Mouse (Mus musculus) left cerebral cortex, postnatal 36 days (tissue): ENCODE results near the gene Agbl4. TPM values are rescaled to one million over a fixed set of nuclear protein-coding genes. Genes with fewer than 3 reads are reported as not detected.

Experiments used
- DNase-seq, 2 experiments: peaks; one replicate each; pipeline ENCODE4 v3.0.0; 2021 to 2022; ENCODE audit warnings: low spot score in 2 of 2, mixed read lengths in 1 of 2
- intact Hi-C: fragments of 180-260 bp; cut with DNase I; formaldehyde crosslinking; loops from one replicate; pipeline ENCODE4 v1.15.1; 2025
- total RNA-seq, 2 experiments: library from RNA; stranded (reverse); gene quantifications; 2 replicates each; pipeline ENCODE4 v1.2.3; 2021

Gene Agbl4
- total RNA-seq, 2 experiments from 2014 or later: 19.3 to 20.4 TPM

DNA sequence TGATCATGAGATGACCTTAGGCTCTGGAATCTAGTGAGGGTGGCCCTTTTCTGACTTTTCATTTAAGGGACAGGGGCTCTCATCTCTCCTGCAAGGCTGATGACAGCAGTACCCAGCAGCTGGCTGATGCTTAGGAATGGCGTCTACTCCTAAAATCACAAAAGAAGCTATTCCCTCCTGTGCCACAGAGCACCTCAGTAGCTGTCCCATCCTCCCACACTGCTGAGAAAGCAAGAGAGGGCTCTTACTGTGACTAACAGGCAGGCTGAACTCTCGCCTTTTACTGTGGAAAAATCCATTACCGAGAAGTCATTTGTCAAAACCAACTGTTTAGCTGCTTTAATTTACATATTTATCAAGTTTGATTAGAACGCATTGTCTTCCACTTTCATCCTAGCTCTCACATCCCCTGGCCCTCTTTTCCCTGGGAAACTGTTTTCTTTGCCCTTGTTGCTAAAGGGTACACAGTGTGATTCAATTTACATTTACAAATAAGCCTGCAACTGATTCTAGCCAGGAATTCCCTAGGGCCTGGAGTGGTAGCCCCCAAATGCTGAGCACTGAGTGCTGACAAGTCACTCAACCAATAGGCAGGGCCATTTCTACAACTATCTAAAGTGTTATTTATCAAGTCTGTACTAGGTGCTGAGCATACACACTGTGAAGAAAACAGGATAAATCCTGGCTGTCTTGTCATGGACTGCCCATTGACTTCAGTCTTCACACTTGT is 1119.8 kb downstream of the Agbl4 start:
- no peak for DNase-seq

GRCm38 (mm10) chr4:111518191-111518590 is 1120.7 kb downstream of the Agbl4 start:
- intact Hi-C loops: no loop called here
- DNase-seq: no peak

More for the DNA sequence above, 1119.8 kb downstream of the Agbl4 start:
- intact Hi-C loops: no loop called here

DNA sequence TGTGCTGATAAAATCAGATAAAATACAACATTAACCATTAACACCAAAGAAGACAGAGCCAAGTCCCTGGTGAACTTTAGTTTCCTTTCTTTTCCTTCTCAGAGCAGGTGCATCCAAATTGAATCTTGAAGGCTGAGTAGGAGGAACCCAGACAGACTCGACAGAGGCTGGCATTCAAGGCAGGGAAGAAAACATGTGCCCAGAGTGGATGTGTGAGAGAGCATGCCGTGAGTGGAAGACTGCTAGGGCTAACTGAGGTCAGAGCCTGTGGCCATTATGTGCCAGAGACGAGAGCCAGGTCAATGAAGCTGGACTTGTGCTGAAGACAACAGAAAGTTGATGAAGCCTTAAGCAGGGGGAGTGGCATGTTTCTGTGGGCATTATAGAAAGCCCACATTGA is 1121.8 kb downstream of the Agbl4 start:
- intact Hi-C loops: no loop called here
- no peak for DNase-seq

GRCm38 (mm10) chr4:111520006-111520405 is 1122.5 kb downstream of the Agbl4 start:
- no peak for DNase-seq
- intact Hi-C loops: no loop called here

- no peak for DNase-seq
- intact Hi-C loops: no loop called here
Observed at GRCm38 (mm10) chr4:111522974-111523373, 1125.5 kb downstream of the Agbl4 start.

DNA sequence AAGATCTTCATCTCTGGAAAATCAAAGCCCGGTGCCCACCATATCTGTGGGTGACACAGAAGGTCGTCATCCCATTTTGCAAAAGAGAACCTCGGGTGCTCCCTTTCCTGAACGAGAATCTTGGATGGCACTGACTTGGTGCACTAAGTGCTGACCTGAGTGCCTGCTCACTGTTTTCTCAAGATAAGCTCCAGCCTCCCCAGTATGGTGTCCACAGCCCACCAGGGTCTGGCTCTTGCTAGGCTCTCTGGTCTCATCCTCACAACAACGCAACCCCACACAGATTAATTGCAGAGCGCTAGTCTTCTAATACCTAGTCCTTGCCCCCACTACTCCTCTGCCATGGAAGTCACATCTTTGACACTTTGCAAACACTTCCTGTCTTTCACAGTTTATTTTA is 1131.5 kb downstream of the Agbl4 start:
- intact Hi-C loops: no loop called here

DNA sequence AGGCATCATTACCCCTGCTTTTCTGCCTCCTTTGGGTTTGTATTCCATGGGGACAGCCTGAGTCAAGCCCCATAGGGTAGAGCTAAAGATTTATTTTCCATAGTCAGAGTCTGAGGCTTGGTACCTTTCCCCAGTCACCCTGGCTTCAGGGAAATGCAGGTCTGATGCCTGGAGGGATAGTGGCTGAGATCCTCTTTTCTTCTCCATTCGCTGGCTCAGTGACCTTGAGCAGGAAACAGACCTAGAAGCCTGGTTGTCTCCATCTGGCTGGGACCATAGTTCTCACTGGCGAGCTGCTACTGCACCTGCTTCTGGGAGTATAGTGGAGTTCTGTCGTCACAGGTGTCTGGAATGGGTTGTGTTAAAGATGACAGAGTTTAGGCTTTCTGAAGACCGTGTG is 1132.5 kb downstream of the Agbl4 start:
- DNase-seq: no peak

More for the DNA sequence above, 1131.5 kb downstream of the Agbl4 start:
- DNase-seq: no peak

GRCm38 (mm10) chr4:111530537-111530936 is 1133.1 kb downstream of the Agbl4 start:
- intact Hi-C loops: no loop called here

More for the DNA sequence above, 1132.5 kb downstream of the Agbl4 start:
- intact Hi-C loops: no loop called here

GRCm38 (mm10) chr4:111544684-111545083 is 1147.2 kb downstream of the Agbl4 start:
- DNase-seq: no peak
- intact Hi-C loops: no loop called here

More at GRCm38 (mm10) chr4:111530537-111530936, 1133.1 kb downstream of the Agbl4 start:
- DNase-seq: no peak

- DNase-seq: no peak
- intact Hi-C loops: no loop called here
Observed at GRCm38 (mm10) chr4:111546009-111546408, 1148.5 kb downstream of the Agbl4 start.

- intact Hi-C loops: no loop called here
- DNase-seq: no peak
Observed at GRCm38 (mm10) chr4:111555426-111555825, 1158.0 kb downstream of the Agbl4 start.

- intact Hi-C loops: no loop called here
- DNase-seq: peak in 1 of 2 experiments; percentile 13
Observed at GRCm38 (mm10) chr4:111577087-111577773, 1179.8 kb downstream of the Agbl4 start.

- intact Hi-C loops: no loop called here
- no peak for DNase-seq
Observed at GRCm38 (mm10) chr4:111579115-111579862, 1181.8 kb downstream of the Agbl4 start.

GRCm38 (mm10) chr4:111579863-111580224 is 1182.4 kb downstream of the Agbl4 start:
- intact Hi-C loops: no loop called here
- no peak for DNase-seq

DNA sequence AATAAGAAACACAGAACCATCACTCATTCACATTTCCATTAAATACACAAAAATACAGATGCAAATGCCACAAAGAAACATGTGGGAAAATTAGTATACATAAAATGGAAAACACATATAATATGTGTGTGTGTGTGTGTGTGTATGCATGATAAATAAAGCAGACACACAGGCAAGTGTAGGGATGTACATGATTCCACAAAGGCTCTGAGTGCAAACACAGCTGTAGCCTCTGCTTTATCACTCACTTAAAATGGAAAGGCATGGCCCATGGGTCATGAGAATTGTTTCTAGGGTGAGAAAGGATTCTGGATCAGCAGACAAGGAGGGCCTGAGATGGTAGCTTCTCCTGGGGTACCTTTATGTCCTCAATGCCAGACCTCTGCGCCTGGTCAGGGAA is 1182.8 kb downstream of the Agbl4 start:
- intact Hi-C loops: no loop called here
- no peak for DNase-seq

DNA sequence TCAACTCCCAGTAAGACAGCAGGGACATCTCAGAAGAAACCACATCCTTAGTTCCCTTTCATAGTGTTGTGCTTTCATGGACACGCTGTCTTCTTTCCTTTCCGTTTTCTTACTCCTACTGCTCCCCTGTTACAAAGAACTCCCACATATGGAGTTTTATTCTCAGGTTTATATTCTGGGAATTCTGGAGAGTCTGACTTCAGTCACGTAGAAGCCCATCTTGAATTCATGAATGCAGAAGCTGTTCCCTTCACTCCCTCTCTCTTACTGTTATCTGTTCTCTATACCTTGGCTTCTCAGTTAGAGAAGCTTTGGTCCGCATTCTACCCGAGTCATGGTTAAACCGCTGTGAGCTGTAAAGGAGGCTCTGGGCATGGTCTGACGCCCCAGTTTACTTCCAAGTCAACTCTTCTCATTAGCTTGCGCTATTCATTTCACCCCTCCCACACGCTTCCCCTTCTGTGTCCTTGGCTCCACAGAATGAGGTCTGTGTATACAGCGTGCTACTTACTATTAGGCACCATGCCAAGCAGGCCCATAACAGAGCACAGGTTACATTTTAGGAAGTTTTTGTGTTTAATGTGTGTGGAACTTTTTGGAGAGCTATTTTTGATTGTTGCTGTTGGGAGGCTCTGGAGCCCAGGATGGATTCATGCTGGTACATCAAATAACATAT is 1186.2 kb downstream of the Agbl4 start:
- intact Hi-C loops: loop anchor here (1.0 kb wide), 1 partner anchor 30 kb away; no protein-coding TSS in a partner anchor
- peak in 1 of 2 experiments; percentile 22 for DNase-seq

DNA sequence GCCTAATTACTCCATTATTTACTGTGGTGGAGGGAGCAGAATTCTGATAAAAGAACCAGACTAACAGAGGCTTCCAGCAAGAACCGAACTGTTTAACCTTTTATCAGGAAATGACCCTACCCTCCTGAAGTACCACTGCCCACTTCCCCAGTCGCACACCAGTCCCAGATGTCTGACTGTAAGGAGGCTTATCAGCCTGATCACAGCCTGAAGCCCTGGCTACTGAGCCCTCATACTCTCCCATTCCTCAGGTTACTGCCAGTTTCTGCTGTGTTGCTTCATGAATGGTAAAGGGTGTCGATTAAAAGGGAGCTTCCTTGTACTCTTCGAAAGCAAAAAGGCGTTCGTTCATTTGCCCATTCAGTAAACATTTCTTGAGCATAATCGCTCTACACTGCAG is 1186.8 kb downstream of the Agbl4 start:
- intact Hi-C loops: no loop called here
- no peak for DNase-seq

GRCm38 (mm10) chr4:111588211-111588610 is 1190.8 kb downstream of the Agbl4 start:
- DNase-seq: no peak

GRCm38 (mm10) chr4:111589467-111590170 is 1192.2 kb downstream of the Agbl4 start:
- intact Hi-C loops: no loop called here
- no peak for DNase-seq

More at GRCm38 (mm10) chr4:111588211-111588610, 1190.8 kb downstream of the Agbl4 start:
- intact Hi-C loops: no loop called here
